Mouse (Mus musculus) neutrophil, adult 65 days (primary cell): Measurements from ENCODE around the gene Vmn1r196. TPM values are rescaled to one million over a fixed set of nuclear protein-coding genes. Genes with fewer than 3 reads are reported as not detected.

Source experiments
- total RNA-seq: library from RNA; stranded (reverse); gene quantifications from 2 replicates; pipeline ENCODE4 v1.2.4, GENCODE M21; 2023

Vmn1r196 gene
- total RNA-seq = not detected in 2 replicates

GRCm38 (mm10) chr13:22289620-22290019 is at the start of gene Vmn1r196:
TSS of gene Vmn1r196 (plus strand) at chr13:22289920.

GRCm38 (mm10) chr13:22243915-22244314 is 45.8 kb upstream of the Vmn1r196 start, which contains the start of gene Vmn1r194:
TSS of gene Vmn1r194 (plus strand) at chr13:22244215.

GRCm38 (mm10) chr13:22270222-22270621 is 19.5 kb upstream of the Vmn1r196 start, which contains the start of gene Vmn1r195:
TSS of gene Vmn1r195 (plus strand) at chr13:22270522.

GRCm38 (mm10) chr13:22324289-22324688 is 34.6 kb downstream of the Vmn1r196 start, which contains the start of gene Vmn1r197:
TSS of gene Vmn1r197 (plus strand) at chr13:22324589.

Other genes with a start within 250 kb of the Vmn1r196 start
- 223 and 313 TPM in 2 replicates for gene Hist1h4i, start 248.6 kb upstream of the Vmn1r196 start, total RNA-seq
- 410 and 722 TPM in 2 replicates for gene Hist1h2ag, start 247.0 kb upstream of the Vmn1r196 start, total RNA-seq
- gene Hist1h2bj, start 246.7 kb upstream of the Vmn1r196 start, total RNA-seq = 470 and 634 TPM in 2 replicates
- not detected in 2 replicates for gene Vmn1r188, start 205.5 kb upstream of the Vmn1r196 start, total RNA-seq
- gene Vmn1r189, start 184.1 kb upstream of the Vmn1r196 start, total RNA-seq = not detected in 2 replicates
- not detected in 2 replicates for gene Vmn1r191, start 106.0 kb upstream of the Vmn1r196 start, total RNA-seq
- not detected in 2 replicates for gene Vmn1r192, start 98.8 kb upstream of the Vmn1r196 start, total RNA-seq
- gene Vmn1r193, start 66.8 kb upstream of the Vmn1r196 start, total RNA-seq = not detected in 2 replicates
- not detected in 2 replicates for gene Vmn1r194, start 45.7 kb upstream of the Vmn1r196 start, total RNA-seq
- not detected in 2 replicates for gene Vmn1r195, start 19.4 kb upstream of the Vmn1r196 start, total RNA-seq
- not detected in 2 replicates for gene Vmn1r197, start 34.7 kb downstream of the Vmn1r196 start, total RNA-seq
- not detected in 2 replicates for gene Vmn1r198, start 60.4 kb downstream of the Vmn1r196 start, total RNA-seq
- gene Vmn1r199, start 89.9 kb downstream of the Vmn1r196 start, total RNA-seq = not detected in 2 replicates
- not detected in 2 replicates for gene Vmn1r200, start 100.5 kb downstream of the Vmn1r196 start, total RNA-seq
- not detected in 2 replicates for gene Vmn1r201, start 182.0 kb downstream of the Vmn1r196 start, total RNA-seq
- not detected in 2 replicates for gene Vmn1r202, start 215.5 kb downstream of the Vmn1r196 start, total RNA-seq
- gene Vmn1r203, start 228.2 kb downstream of the Vmn1r196 start, total RNA-seq = not detected in 2 replicates